Mouse (Mus musculus) liver, postnatal 0 days (tissue): ENCODE data around the gene Kctd21.

Experiments
- CTCF ChIP-seq: sonication (generic); IDR thresholded peaks from 2 replicates; pipeline ENCODE4 v1.5.1; 2016; ENCODE audit warnings: antibody characterized with exemption, low read depth
- EP300 ChIP-seq: IDR thresholded peaks from 2 replicates; pipeline ENCODE4 v1.6.1; 2016; ENCODE audit warnings: antibody characterized with exemption, low read depth, mild to moderate bottlenecking

DNA sequence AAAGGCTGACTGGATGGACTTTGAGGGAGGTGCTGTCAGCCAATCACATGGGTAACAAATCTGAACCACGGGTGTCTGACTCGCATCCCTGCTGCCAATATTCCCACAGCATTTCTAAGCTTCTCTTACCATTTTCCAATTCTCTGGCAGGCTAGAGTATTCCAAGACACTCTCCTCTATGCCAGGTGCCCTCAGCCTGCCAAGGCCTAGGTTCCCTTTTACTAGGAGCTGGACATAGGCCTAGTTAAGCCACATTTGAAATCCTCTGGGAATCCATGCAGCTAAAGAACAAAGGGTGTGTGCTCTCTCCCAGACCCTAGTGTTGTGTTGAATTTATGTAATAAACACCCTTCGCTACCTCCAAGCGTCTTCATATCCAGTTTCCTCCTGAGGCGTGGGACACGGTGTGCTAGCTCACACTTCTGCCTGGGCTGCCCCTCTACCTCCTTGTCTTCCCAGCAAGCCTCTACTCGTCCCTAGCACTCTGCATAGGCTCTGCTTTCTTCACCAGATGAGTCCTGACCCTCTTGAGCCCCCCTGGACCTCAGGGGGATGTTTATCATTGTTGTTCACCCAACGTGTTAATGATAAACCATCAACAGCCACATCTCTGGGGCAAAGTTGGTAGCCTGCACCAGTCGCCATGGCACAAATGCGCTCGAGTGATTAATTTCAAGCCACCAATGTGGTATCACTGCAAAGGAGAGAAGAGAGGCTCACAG, 19.8 kb downstream of the Kctd21 start:
- TF ChIP-seq CTCF (no peak), EP300 (no peak)
